Mouse (Mus musculus) kidney, adult 18-20 months (tissue): ENCODE measurements around the gene Slc22a20.

Experiments used
- DNase-seq: peaks from one replicate; pipeline ENCODE4 v3.0.0; 2021

Slc22a20 gene

DNA sequence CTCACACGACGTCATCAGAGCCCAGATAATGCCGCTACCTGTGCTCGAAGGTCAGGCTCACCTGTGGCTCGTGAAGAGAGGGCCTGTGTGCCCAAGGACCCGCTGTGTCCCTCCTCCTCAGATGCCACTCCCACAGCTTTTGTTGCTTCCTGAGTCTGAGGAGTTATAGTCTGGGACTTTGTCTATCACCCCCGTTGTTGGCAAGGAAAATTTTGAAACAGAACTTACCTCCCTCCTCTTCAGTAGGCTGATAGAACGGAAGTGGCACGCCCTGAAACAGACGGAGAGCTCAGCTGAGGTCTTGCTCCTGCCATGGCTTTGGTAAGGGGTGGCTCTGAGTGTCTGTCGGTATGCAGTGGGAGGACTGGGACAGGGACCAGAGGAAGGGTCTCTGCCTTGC, 35.7 kb downstream of the Slc22a20 start:
- DNase-seq = no peak

- no peak for DNase-seq
These were observed 40.1 kb downstream of the Slc22a20 start for GRCm38 (mm10) chr19:5945891-5946290.

GRCm38 (mm10) chr19:5945027-5945426, 40.9 kb downstream of the Slc22a20 start:
- DNase-seq = no peak

GRCm38 (mm10) chr19:5944145-5944544, 41.8 kb downstream of the Slc22a20 start:
- DNase-seq = no peak

GRCm38 (mm10) chr19:5943404-5943803, 42.5 kb downstream of the Slc22a20 start:
- no peak for DNase-seq

DNA sequence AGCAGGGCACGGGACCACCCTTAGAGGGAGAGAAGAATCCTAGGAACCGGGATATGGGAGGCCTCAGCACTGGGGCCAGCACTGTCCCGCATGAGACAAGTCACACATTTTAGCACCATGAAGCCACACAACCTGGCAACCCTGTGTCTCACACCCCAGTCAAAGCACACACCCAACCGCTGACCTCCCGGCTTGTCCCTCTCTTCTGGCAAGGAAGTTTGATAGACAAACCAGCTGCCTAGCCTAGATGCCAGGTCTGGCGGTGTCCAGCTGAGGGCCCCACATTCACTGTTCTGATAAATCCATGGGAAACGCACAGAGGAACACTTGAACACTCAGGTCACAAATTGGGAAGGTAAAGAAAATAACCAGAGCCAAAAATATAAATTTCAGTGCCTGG, 43.4 kb downstream of the Slc22a20 start:
- no peak for DNase-seq

DNA sequence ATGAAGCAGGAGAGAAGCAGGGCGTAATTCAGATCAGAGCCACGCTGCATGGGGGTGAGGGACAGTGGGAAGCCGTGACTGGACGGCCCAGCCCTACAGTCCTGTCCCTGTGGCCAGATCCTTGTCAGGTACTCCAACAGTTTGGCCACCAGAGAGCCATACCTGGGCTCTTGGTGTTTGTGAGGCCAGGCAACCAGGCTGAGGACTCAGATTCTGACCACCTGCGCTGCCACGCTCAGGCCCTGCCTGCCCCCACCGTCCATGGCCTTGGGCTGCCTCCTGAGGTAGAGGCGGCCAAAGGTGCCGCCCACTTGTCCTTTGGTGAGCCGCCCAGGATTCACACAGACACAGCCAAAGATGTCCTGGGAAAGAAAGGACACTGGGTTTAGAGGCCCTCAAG, 45.3 kb downstream of the Slc22a20 start:
- DNase-seq = no peak

DNA sequence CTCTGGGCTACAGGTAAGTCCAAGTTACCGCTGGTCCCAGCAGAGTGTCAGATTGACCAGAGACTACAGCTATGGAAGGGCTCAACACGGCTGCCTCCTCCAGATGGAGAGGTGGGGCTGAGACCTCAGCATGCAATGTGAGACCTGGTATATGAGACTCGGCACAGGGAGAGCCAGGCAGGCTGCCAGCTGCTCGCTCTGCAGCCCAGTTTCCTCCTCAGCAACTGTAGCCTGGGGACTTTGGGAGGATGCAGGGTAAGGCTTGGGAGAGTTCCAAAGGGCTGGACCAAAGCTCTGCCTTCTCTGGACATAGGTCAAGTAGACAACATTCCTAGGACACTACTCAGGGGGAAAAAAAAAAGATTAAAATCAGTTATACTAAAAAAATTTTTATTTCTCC, 45.8 kb downstream of the Slc22a20 start:
- peak; percentile 85 for DNase-seq

GRCm38 (mm10) chr19:5939715-5940114, 46.2 kb downstream of the Slc22a20 start:
- DNase-seq = no peak

DNA sequence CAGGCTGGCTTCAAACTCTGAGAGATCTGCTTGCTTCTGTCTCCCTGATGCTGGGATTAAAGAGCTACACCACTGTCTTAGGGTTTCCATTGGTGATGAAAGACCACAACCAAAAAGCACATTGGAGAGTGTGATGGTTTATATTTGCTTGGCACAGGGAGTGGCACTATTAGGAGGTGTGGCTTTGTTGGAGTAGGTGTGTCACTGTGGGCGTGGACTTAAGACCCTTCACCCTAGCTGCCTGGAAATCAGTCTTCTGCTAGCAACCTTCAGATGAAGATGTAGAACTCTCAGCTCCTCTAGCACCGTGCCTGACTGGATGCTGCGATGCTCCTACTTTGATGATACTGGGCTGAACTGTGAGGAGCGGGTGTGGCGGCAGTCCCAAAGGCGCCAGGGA, 47.4 kb downstream of the Slc22a20 start:
- no peak for DNase-seq

DNA sequence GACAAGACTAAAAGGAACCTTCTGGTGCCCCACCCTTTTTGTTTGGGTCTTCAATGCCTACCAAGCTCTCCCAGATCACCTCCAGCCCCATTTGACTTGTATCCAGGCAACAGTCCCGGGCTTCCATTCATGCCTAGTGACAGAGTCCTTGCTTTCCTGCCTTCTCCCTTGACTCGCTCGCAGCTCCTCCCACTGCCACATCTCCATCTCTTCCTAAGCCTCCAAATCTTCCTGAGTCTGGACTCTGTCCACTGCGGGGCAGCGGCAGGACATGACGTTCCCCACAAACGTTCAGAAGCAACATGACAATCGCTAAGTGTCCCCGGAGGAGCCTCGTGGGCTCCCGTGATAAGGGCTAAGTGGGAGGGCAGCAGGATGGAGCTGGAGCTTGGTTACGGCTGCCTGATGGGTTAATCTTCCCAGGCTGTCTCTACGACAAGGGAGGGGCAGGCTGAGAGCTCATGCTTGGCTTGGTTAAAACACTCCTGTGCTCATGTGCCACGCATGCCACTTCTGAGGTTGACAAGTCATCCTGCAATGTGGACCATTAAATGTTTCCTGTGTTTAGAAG, 48.0 kb downstream of the Slc22a20 start:
- no peak for DNase-seq

DNA sequence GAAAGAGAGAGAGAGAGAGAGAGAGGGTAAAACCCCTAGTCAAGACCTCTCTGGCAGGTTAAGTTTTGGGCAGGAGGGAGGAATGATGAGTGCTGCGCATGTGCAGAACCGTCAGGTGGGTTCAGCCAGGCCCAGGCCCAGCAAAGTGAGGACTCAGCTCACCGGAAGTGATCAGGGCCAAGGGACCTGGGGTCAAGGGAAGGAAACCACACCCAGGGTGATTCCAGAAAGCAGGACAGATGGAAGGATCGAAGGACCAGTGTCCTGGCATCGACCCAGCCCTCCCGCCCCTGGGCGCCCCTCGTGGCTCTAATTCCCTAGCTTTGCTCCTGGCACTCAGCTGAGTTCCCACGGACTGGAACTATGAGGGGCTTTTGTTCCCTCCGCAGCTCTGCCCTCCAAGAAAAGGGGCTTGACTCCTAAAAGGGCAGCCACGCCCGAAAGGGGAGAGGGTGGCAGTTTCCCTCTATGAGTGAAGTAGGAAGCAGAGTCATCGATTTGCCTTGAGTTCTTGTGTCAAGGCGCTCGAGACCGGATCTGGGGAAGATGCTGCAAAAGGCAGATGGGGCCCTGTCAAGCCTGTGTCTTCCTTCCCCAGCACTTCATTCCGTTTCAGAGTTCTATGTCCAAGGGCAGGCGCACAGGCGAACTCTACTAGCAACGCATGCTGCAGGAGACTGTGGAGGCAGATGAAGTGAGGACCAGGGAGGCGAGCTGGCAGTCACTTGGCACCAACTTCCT, 48.7 kb downstream of the Slc22a20 start:
- no peak for DNase-seq

DNA sequence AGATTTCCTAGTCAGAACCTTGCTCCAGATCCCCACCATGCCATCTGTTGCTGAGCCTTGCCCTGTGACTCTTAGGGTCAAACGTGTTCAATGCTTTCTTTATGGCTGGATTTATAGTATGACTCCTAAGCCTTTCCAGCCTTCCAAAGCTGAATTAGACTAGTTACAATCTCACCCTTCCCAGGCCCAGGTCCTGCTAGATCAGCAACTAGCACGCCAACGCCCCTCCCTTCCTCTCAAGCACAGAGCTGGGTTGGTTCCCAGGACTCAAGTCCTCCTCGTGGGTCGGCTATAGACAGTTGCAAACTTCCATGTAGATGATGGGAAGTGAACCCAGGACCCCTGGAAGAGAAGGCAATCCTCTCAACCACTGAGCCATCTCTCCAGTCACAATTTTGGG, 50.3 kb downstream of the Slc22a20 start:
- DNase-seq = no peak

GRCm38 (mm10) chr19:5935266-5935665, 50.7 kb downstream of the Slc22a20 start:
- DNase-seq = no peak

DNA sequence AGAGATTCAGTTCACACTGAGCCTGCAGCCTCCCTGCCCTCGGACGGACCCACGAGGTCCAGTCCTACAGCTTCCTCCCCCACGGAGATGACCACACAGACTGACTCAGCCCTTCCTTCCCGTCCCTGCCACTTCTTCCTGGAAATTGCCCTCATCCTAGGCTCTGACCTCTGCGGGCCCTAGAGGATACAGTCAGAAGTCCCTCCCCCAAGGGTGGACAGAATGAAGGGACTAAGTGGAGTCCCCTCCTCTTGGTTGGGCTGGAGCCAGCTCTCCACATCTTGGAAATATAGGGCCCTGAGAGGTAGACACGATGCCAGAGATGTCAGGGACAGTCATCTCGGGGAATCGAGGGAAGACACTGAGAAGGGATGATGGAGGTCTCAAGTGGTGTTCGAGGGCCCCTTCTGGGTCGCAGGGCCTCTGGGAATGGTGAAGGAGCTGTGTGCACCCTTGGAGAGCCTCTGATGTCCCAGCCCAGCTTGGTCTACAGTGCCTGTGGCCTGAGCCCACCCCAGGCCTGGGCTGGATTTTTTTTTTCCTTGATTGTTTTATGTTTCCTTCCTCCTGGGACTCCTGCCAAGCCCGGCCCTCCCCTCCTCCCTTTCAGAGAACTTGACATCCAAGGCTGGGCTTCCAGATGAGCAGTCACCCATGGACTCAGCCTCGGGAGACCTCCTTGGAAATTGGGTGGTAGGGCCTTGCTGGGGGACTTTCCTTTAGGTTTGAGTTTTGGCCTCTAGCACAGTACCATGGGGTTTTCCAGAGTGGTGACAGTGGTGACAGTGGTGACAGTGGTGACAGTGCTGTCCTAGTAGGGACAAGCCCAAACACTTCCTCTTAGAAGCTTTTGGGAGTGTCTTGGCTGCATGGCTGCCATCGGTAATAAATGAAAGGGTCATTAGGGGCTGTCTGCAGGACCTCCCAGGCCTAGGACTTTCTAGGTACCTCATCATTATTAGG, 56.0 kb downstream of the Slc22a20 start:
- DNase-seq = peak; percentile 87

- no peak for DNase-seq
These were observed 57.4 kb downstream of the Slc22a20 start for GRCm38 (mm10) chr19:5928546-5928945.

DNA sequence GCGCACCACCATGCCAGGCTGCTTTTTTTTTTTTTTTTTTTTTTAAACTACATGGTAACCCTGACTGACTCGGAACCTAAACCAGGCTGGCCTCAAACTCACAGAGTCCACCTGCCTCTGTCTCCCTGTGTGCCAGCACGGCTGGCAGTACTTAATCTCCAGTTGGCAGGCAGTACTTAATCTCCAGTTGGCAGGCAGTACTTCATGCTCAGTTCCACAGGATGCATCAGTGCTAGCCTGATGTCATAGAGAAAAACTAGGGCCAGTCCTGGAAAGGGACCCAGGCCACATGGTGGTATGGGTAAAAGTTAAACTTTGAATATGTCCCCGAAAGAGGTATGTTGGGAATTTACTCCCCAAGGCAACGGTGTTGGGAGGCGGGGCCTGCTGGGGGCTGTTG, 57.8 kb downstream of the Slc22a20 start:
- DNase-seq = no peak

DNA sequence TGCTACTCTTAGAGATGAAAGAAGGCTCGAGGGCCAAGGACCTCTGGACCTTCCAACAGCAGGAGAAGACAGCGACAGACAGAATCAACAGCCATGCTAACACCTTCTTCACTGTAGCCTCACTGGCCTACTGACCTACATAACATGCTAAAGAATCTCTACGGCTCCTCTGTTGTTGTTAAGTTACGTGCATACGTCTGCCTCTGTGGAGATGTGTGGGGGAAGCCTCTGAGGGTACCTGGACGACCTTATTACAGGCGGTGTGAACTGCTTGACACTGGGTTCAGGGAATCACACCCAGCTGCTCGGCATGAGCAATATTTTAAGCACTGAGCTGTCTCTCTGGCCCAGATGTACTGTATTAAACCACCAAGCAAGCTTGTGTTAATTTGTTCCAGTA, 58.4 kb downstream of the Slc22a20 start:
- DNase-seq = no peak

GRCm38 (mm10) chr19:5927026-5927425, 58.9 kb downstream of the Slc22a20 start:
- no peak for DNase-seq

GRCm38 (mm10) chr19:5925311-5925855, 60.6 kb downstream of the Slc22a20 start:
- no peak for DNase-seq

GRCm38 (mm10) chr19:5924713-5925093, 61.2 kb downstream of the Slc22a20 start, which contains the start of gene Cdc42ep2:
Cdc42ep2 (minus strand) TSS chr19:5924816.
- DNase-seq = peak; percentile 96

GRCm38 (mm10) chr19:5923990-5924712, 61.8 kb downstream of the Slc22a20 start:
- peak; percentile 95 for DNase-seq

DNA sequence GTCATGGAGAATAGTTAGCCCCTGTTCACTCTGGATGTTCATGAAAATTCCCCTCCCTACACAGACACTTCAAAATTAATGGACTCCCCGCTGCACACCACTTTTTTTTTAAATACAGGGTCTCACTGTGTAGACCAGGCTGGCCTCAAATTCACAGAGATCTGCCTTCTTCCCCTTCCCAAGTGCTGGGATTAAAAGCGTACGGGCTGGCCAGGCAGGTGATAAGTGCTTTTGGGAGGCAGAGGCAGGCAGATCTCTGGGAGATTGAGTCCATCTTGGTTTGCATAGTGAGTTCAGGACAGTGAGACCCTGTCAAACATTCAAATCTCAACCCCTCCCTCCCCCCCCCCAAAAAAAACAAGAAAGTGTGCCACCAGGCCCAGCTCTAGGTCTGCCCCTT, 63.0 kb downstream of the Slc22a20 start:
- DNase-seq = no peak
